Mouse (Mus musculus) adrenal gland, postnatal 25 days (tissue): ENCODE data around the gene Arf6. TPM values are rescaled to one million over a fixed set of nuclear protein-coding genes. Genes with fewer than 3 reads are reported as not detected.
"Not testable (repeated sequence)": the region's sequence is repeated elsewhere in the genome, so short reads cannot be mapped to it uniquely, and the experiment has no call there.

Experiments used
- DNase-seq: peaks from one replicate; pipeline ENCODE4 v3.0.0; 2021; ENCODE audit warnings: mixed read lengths
- total RNA-seq: library from RNA; stranded (reverse); gene quantifications from 2 replicates; pipeline ENCODE4 v1.2.3, GENCODE M21; 2021

Gene Arf6
- total RNA-seq, 1 experiment from 2014 or later, result 112 TPM

- DNase-seq, result no peak
Measured at GRCm38 (mm10) chr12:69373850-69374766, 2.2 kb downstream of the Arf6 start.

- no peak for DNase-seq
Measured at GRCm38 (mm10) chr12:69376132-69376531, 4.2 kb downstream of the Arf6 start.

- no peak for DNase-seq
Measured at GRCm38 (mm10) chr12:69377188-69377587, 5.2 kb downstream of the Arf6 start.

GRCm38 (mm10) chr12:69377636-69378035 is 5.7 kb downstream of the Arf6 start:
- not testable (repeated sequence) for DNase-seq

GRCm38 (mm10) chr12:69378558-69379454 is 6.9 kb downstream of the Arf6 start:
- no peak for DNase-seq

- no peak for DNase-seq
Measured at GRCm38 (mm10) chr12:69382880-69383279, 10.9 kb downstream of the Arf6 start.

- DNase-seq, result no peak
Measured at GRCm38 (mm10) chr12:69384606-69385005, 12.7 kb downstream of the Arf6 start.

- DNase-seq, result no peak
Measured at GRCm38 (mm10) chr12:69385542-69386280, 13.8 kb downstream of the Arf6 start.

GRCm38 (mm10) chr12:69386281-69386732 is 14.4 kb downstream of the Arf6 start:
- not testable (repeated sequence) for DNase-seq

- no peak for DNase-seq
Measured at GRCm38 (mm10) chr12:69388321-69388869, 16.4 kb downstream of the Arf6 start.

- DNase-seq, result no peak
Measured at GRCm38 (mm10) chr12:69389273-69389938, 17.5 kb downstream of the Arf6 start.

GRCm38 (mm10) chr12:69390000-69390698 is 18.2 kb downstream of the Arf6 start:
- no peak for DNase-seq

GRCm38 (mm10) chr12:69393076-69393475 is 21.1 kb downstream of the Arf6 start:
- no peak for DNase-seq

GRCm38 (mm10) chr12:69394456-69394855 is 22.5 kb downstream of the Arf6 start:
- no peak for DNase-seq

GRCm38 (mm10) chr12:69400367-69400766 is 28.4 kb downstream of the Arf6 start:
- no peak for DNase-seq

GRCm38 (mm10) chr12:69400871-69401286 is 28.9 kb downstream of the Arf6 start:
- no peak for DNase-seq

GRCm38 (mm10) chr12:69402100-69402499 is 30.1 kb downstream of the Arf6 start:
- no peak for DNase-seq

- DNase-seq, result no peak
Measured at GRCm38 (mm10) chr12:69402594-69403167, 30.7 kb downstream of the Arf6 start.

- DNase-seq, result no peak
Measured at GRCm38 (mm10) chr12:69410767-69411166, 38.8 kb downstream of the Arf6 start.

GRCm38 (mm10) chr12:69411936-69412335 is 40.0 kb downstream of the Arf6 start:
- DNase-seq, result no peak
